Mouse (Mus musculus): Measurements from ENCODE around the gene Gm20388.

Gm20388 gene

DNA sequence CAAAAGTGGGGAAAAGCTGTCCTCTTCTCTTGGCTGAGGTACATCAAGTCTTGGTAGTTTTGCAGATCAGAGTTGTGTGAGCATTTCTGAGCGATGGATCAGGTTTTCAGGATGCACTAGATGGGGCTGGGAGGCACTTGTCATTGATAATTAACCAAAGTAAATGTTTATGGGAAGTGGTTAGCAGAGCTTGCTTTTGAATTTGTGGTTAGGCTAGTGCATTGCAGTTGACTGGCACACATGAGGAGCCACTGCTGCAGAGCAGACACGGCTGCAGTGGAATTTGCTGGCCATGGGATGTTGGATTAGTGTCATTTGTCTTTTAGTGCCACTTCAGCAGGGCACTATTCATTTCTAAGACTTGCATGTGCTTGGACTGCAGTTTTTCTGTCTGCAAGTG lies 3.5 kb downstream of the Gm20388 start:
- intact Hi-C loops (cut with DNase I), result no loop called here

DNA sequence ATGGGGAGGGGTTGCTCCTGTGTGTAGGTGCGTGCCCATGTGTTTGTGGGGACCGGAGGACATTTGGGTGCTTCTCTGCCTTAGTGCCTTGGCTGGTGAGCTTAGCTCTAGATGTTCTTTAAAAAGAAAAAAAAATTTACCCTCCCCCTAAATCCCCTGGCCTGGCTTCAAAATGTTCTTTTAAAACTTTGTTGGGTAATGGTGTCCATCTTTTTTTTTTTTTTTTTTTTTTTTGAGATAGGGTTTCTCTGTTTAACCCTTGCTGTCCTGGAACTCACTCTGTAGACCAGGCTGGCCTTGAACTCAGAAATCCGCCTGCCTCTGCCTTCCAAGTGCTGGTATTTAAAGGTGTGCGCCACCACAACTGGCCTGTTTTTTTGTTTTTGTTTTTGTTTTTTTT lies 4.7 kb downstream of the Gm20388 start:
- intact Hi-C loops (cut with DNase I), result no loop called here

DNA sequence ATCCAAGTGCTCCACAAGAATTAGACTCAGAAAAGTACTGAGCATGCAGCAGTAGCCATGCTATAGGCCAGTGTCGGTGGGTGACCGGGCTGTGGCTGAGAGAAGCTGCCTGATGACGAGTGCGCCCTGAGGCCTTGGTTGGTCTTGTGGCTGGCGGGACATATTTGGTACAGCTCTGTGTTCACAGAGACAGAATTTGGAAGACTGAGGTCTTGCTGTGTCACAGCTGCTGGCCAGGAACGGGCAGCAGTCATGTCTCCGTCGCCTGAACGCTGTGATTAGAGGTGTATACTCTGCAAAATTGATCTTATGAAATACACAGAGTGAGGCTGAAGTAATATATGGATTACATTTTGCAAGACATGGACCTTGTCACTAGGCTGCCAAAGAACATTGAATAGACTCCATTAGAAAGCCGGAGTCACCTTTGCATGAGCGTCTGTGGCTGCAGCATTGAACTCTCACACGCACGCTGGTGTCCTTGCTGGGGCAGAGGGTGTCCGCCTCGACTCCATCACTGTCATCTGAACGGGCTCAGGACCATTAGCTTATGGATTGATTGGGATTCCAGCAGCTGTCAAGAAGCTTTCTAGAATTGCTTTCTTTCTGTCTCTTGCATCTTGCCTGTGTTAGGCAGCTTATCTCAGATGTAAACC lies 5.7 kb downstream of the Gm20388 start:
- intact Hi-C loops (cut with DNase I), result no loop called here

DNA sequence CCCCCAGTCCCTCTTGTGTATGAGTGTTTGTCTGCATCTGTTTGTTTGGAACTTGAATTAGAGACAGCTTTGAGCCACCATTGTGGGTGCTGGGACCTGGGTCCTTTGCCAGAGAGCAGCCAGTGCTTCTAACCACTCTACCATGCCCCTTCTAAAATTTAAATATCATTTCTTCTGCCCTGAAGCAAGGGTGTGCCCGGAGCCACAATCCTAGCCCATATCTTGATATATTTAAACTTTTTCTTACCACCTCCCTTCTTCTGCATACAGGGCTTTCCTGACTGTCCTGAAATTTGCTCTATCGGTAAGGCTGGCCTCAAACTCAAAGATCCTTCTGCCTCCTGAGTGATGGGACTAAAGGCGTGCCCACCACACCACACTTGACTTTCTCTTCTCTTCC lies 6.8 kb downstream of the Gm20388 start:
- intact Hi-C loops (cut with DNase I), result no loop called here

DNA sequence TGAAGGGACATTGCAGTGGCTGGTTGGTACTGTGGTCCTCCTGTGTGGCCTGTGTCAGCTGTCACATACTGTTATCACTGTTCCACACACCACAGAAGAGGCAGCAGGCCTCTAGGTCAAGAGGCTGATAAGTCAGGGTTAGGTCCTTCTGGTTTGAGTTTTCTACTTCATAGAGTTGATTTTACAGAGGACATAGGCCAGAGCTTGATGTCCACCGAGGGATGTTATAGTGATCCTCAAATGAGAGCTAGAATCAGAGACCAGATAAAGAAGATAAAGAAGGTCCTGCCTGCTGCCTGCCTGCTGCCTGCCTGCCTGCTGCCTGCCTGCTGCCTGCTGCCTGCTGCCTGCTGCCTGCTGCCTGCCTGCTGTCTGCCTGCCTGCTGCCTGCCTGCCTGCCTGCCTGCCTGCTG lies 7.5 kb downstream of the Gm20388 start:
- intact Hi-C loops (cut with DNase I), result no loop called here

DNA sequence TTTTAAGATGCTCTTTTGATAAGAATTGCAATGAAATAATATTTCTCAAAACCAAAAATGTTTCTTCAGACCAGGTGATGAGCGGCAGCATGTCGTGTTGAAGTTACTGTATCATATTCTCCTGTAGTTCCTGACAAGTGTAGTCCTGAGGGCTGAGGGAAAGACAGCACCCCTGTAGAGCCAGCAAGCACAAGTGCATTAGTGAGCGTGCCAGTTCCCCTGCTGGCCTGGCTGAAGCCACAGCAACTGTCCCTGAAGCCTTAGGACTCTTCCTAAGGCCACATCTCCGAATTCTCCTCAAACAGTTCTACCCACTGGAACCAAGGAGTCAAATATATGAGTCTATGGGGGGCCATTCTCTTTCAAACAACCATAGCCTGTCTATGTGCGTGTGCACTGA lies 12.6 kb downstream of the Gm20388 start:
- intact Hi-C loops (cut with DNase I), result no loop called here

DNA sequence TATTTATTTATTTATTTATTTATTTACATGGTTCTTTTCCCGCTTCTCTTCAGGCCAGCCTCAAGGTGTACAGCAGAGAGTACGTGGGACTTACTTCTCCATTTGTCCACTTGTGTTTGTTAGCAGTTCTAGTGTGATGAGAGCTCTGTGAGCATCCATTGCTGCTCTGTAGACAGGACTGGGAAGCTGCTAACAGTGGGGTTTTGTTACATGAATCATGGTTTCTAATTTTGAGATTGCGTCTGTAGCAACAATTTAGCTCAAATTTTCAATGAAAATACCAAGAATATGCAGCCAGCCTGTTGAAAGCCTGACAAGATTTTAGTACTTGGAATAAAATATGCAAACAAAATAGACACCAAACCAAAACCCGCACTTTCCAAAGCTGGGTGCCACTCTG lies 14.8 kb downstream of the Gm20388 start:
- intact Hi-C loops (cut with DNase I), result loop anchor here (5.0 kb wide), 3 partner anchors 38 to 143 kb away; no protein-coding TSS in a partner anchor

DNA sequence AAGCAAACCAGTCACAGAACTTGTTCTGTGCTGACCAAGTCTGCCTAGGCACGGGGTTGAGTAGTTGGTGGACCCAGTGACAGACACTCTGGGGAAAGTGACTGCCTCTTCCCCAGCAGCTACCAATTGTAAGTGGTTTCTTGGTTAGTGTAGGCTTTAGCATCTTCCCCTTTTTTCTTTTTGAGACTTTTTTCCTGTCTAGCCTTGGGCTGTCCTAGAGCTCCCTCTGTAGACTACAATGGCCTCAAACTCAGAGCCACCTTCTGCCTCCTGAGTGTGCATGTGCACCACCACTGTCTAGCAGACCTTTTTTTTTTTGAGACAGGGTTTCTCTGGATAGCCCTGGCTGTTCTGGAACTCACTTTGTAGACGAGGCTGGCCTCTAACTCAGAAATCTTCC lies 15.8 kb downstream of the Gm20388 start:
- intact Hi-C loops (cut with DNase I), result loop anchor here (5.0 kb wide), 3 partner anchors 39 to 144 kb away; no protein-coding TSS in a partner anchor

DNA sequence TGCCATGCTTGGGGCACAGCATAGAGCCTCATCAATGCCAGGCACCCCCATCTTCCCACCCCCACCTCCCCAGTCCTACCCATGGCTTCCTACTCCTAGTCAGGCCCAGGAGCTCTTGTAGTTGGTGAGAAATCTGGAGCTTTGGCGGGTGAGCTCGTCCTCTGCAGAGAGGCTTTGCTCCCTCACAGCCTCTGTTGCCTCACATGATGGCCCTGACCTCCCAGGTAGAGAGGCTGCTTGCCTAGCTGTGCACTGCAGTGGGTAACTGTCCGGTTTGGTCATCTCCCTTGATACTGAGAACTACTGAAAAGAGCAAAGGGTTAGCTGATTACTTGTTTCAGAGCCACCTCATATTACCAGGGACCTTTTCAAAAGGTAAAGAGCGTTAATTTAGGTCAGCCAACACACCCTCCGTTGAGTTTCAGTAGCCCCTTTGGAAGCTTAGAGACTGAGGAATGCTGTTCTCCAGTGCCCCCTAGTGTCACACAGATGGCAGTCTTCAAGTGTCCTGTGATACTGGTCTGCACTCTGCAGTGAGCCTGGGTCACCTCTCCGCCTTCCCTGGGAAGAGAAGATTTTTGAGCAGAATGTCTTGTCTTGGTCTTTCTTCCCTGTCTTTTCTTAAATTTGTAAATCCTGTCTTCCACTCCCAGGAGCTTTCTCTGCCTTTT lies 16.9 kb downstream of the Gm20388 start:
- intact Hi-C loops (cut with DNase I), result loop anchor here (5.0 kb wide), 3 partner anchors 40 to 145 kb away; no protein-coding TSS in a partner anchor

DNA sequence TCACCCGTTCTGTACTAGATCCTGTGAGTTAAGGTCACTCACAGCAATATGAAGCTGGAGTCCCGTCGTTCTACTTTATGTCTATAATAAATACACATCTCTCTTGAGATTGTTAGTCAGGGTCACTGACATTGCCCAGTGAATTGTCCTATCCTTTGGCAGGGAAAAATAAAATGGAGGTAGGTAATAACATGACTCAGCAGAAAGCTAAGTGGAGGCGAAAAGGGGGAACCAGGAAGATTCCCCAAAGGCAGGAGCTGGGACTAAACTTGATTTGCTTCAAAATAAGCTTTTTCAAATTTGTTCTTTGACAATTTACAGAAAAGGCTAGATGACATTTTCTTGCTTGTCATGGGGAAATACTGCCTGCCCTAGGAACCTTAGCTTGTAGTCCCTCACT lies 20.7 kb downstream of the Gm20388 start:
- intact Hi-C loops (cut with DNase I), result no loop called here

DNA sequence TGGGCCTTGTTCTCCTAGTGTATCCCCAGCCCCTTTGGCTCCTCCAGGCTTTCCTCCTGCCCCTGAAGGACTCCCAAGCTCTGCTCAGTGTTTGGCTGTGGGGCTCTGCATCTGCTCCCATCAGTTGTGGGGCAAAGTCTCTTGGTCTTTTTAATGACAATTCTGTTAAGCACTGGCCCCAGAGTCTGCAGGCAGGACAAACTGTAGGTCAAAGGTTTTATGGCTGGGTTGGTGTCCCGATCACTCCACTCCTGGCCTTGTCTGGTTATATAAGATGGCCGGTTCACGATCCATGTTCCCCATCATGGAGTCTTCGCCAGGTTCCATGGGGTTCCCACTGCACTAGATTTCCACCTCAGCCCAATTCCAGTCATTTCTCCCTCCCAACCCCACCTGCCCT lies 23.0 kb downstream of the Gm20388 start:
- intact Hi-C loops (cut with DNase I), result no loop called here

DNA sequence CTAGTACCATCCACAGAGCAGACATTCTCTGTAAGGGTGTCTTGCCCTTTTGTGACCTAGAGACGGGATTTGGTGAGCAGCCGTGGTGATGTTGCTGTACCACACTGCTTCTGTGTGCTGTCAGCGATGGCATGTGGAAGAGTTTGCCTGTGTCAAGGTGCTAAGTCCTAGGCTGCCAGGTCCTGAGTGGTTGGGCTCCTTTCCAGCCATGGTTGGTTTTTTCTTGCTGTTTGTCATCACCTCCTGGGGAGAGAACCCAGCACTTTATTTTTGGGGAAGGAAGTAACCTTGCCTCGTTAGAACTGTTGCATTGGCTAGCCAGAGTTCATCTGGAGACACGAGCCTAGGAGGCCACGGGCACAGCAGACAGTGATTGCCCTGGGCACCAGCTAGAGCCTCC lies 24.9 kb downstream of the Gm20388 start:
- intact Hi-C loops (cut with DNase I), result no loop called here

DNA sequence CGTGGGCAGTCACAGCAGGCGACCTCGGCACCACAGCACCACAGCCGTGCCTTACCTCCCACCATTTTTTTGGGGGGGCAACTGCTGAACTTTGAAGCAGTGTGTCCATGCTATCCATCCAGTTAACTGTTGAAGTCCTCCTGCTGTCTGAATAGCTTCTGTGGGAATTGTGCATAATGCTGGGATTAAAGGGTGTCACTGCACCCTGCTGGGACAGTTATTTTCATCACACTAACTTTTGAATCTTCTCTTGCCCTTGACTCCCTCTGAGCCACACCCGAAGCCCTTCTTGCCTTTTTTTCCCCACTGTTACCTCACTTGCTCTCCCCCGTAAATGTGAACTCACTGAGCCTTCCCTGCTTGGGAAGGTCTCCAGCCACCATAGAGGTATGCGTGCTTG lies 27.8 kb downstream of the Gm20388 start:
- intact Hi-C loops (cut with DNase I), result no loop called here

DNA sequence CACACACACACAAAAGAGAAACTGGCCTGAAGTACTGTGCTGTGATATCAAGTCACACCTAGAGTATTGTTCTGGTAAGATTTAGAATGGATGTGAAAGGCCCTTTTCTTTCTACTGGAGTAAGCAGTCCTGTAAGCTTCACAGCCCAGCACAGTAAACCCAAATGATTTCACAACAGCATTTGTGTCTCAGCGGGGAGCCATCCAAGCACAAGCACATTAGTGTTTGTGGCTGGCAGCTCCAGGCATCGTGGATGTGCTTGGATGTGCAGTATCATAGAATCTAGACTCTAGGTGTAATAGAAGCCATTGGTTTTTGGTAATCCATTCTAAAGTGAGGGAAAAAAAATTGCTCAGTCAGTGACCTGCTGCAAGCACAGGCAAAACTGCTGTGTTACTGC lies 28.7 kb downstream of the Gm20388 start:
- intact Hi-C loops (cut with DNase I), result no loop called here

DNA sequence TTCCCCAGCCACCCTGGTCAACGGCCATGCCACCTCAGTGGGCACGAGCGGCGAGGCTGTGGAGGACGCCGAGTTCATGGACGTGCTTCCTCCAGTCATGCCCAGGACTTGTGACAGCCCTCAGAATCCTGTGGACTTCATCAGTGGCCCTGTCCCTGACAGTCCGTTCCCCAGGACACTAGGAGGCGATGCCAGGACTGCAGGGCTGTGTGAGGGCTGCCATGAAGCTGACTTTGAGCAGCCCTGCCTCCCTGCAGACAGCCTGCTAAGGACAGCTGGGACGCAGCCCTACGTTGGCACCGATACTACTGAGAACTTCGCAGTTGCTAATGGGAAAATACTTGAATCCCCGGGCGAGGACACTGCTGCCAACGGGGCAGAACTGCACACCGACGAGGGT lies 30.8 kb downstream of the Gm20388 start:
- intact Hi-C loops (cut with DNase I), result no loop called here

DNA sequence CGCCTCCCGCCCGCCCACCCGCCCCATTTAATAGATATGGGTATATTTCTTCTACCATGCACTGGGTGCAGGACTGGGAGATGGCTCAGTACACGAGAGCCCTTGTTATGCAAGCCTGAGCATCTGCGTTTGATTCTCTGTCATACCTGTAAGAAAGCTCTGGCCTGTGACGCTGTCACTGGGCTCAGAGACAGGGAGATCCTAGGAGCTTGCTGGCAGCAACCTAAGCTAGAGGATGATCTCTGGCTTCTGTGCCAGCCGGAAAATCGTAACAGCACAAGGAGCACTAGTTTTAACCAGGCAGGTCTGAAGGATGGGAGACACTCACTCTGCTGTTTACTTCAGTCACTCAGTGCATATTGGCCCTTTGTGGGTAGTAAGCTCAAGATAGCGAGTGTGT lies 33.0 kb downstream of the Gm20388 start:
- intact Hi-C loops (cut with DNase I), result loop anchor here (2.0 kb wide), 1 partner anchor 135 kb away; no protein-coding TSS in a partner anchor

DNA sequence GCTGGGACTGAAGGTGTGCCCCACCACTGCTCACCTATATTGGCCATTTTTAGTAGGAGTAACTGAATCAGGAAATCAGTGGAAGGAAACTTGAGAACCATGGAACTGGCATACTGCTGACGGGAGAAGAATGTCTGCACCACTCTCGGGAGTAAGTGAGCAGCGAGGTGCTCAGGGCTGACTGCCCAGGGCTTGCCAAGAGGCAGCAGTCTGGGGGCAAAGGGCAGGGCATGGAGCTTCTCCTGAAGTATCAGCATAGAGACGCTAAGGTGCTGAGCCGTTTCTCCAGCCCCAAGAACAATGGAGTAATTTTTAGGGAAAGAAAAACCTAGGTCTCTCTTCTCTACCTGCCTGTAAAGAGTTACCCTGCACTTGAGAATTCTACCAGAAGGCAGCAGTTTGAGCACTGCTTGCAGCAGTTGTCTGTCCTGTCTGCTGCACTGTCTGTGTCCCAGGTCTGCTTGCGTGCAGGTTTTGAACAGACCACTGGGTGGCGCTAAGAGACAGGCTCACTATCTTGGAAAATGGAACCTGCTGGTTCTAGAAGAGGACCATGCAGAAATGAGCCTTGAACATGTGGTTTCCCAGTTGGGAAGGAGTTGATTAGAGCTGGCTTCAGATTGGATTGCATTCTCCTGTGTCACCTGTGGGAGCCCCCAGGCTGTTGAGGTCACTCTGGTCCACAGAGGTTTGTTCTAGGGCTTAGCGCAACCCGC lies 33.6 kb downstream of the Gm20388 start:
- intact Hi-C loops (cut with DNase I), result loop anchor here (2.0 kb wide), 1 partner anchor 135 kb away; no protein-coding TSS in a partner anchor

DNA sequence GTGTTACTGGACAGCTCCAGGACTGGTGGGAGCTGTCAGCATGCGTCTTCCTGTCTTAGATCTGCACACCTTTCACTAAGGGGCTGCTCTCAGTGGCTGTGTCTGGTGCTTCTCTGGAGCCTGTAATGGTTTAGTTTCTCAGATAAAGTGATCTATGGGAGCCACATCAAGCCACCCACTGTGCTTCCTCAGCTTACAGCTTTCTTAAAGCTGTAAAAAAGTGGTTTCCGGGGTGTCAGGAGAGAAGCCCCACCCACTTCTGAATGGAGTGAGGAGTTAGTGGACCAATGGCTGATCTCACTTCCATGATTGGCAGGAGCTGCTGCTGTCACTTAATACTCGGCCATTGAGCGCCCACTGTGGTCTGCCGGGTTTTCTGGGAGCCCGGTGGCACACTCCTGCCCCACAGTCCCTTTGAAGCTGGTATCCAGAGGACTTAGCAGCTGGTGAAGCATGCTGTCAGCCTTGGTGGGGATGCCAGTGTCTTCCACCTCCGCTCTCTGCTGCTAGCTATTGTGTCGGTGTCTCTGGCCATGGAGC lies 35.8 kb downstream of the Gm20388 start:
- intact Hi-C loops (cut with DNase I), result no loop called here

DNA sequence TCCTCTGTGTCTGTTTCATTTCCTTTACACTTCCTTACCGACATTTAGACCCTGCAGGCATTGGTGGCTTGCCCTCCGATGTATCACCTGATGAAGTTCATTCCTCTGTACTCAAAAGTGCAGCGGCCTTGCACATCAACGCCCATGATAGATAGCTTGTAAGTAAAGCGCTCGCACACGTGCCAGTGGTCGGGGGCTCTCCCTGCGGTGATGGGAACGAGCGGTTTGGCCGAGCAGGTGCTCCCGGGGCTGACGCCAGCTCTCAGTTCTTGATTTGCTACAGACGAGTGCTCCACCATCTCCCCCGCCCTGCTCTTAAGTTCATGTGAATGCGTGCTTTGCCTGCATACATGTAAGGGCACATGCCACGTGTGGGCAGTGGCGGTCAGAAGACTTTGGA lies 37.0 kb downstream of the Gm20388 start:
- intact Hi-C loops (cut with DNase I), result no loop called here

DNA sequence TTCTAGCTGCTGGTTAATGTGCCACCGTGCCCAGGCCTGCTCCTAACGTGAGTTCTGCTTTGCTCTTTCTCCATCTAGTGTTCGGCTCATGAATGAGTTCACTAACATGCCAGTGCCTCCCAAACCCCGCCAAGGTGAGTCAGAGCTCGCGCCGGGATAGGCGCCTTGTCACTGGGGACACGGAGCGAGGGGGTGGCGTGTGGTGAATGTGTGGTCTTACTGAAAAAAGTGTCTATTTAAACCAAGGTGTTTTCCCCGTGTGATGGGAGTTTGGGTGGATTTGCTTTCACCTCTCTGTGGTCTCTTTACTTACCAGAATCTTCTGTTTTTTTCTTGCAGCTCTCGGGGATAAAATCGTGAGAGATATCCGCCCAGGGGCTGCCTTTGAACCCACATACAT lies 37.7 kb downstream of the Gm20388 start:
- intact Hi-C loops (cut with DNase I), result no loop called here

DNA sequence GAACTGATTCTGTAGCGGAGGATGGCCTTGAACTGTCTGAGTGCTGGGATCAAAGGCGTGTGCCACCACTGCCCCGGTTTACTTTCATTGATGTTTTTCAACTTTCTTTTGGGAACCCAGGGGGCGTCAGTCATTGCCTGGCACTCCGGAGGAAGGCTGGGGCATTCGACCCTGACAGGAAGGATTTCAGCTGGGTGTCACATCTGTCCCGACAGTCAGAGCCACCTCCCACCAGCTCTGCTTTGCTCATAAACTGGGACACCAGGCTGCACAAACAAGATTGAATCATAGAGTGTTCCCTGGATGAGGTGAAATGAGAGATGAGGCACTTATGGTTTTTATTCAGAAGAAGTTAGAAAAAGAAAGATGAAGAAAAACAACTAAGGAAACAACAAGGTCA lies 41.6 kb downstream of the Gm20388 start:
- intact Hi-C loops (cut with DNase I), result no loop called here

DNA sequence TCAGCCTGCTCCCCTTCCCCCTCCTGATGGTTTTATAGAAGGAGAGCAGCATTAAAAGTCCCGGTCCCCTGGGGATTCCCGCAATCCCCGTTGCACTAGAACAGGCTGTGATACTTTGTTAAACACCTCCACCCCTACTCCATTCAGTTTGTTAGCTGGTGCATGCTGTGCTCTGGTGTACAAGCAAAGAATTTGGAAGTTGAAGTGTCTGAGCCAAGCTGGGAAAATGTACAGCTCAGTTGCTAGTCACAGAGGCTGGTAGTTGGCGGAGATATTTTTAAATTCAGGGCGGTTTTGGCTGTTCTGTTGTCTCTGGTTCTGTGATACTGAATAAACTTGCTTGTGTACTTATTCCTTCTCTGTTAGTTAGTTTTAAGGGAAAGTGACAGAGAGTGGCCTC lies 42.1 kb downstream of the Gm20388 start:
- intact Hi-C loops (cut with DNase I), result no loop called here

Data from adrenal gland (tissue).